Mouse (Mus musculus) telencephalon, adult 2 months (tissue): ENCODE data around the gene Scyl1.

Experiments used
- DNase-seq: peaks from one replicate; pipeline ENCODE4 v3.0.0-alpha.2; 2011; ENCODE audit warnings: low read depth, low spot score

The Scyl1 gene

DNA sequence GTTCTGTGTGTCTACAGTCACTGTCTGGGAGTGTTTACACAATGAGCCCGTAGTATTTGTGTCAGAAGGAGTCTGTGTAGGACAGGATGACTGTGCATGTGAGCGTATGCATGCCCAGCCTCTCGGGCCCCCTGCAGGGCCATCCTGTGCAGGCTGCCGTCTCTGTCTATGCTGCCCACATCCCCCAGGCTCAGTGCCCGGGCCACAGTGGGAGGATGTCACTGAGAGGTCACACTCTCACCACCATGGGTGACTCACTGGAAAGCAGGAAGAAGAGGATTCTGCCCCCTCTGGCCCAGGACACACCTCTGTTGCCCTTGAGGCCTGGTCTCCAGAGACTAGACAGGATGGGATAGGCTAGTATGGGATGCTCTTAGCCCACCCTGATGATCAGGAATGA is 27.6 kb downstream of the Scyl1 start:
- DNase-seq: no peak

DNA sequence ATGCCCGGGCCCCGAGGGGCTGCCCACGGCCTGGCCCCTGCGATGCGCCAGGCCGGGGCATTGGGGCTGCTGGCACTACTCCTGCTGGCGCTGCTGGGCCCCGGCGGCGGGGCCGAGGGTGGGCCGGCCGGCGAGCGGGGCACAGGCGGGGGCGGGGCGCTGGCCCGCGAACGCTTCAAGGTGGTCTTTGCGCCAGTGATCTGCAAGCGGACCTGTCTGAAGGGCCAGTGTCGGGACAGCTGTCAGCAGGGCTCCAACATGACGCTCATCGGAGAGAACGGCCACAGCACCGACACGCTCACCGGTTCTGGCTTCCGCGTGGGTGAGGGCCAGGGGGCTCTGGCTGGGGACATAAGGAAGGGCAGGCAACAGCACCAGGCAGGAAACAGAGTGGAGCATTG is 29.0 kb downstream of the Scyl1 start:
- no peak for DNase-seq

DNA sequence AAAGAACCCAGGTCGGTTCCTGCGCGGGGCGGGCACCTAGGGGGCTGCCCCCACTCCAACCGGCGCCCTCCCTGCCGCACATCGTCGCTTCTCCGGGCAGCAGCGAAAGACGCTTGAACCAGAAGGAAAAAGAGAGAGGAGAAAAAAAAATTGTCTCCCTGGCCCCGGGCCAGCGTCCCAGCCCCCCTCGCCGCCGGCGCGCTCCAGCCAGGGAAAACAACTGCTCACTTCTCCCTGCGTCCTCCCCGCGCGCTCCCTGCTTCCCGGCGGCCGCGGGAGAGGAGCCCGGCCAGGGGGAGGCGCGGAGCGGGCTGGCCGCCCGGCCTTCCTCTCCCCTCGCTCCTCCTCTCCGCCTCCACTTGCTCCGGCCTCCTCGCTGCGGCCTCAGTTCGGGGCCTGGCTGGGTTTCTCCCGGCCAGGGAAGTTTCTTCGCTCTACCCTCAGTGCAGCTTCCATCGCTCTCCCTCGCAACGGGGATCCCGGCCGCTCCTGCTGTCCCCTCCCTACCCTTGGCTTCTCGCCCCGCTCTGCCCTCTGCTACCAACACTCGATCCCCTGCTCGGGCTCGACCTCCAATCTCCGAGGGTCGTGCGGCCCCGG is 29.5 kb downstream of the Scyl1 start:
- DNase-seq: no peak

DNA sequence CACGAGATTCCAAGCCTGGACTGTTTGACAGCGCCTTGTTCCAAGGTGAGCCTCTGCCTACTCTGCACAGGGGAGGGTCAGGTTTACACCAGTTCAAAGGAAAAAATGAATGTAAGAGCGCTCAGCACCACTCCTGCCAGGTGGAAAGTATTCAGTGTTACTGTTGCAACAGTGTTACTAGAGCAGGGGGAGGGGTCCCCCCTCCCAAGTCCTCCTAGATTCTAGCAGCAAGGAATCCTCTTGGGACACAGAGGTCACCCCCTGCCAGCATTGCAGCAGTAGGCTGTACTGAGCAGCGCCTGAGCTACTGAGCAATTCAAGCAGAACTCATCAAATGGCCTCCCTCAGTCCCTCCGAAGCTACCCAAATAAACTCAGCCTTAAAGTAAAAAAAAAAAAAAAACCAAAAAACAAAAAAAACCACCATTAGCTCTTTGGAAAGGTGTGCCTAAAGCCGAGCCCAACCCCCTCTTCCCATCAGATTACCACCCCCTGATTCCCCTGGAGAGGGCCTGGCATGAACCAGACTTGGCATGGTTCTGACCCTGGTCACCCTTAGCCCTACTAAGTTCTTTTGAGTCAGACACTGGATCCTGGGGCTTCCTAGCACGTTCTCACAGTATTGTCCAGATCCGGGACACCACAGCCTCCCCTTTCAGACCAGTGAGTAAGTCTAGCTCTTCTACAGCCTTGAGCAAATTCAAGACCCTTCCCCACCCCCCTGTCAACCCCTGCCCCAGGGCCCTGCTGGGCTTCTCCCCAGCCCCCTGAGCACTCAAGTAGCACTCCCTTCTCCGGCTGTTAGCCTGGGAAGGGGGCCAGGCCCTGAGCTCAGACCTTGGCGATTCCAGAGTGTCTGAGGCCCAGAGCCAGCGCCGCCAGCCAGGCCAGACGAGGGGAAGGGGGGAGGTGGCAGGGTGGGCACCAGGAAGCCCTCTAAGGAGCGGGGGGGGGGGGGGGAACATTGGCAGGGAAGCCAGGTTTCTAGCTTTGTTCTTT is 30.6 kb downstream of the Scyl1 start, which contains the start of gene Ltbp3:
Gene Ltbp3, plus strand, starts transcription at position 585 of the 998 bp plus-strand sequence.
- DNase-seq: no peak

DNA sequence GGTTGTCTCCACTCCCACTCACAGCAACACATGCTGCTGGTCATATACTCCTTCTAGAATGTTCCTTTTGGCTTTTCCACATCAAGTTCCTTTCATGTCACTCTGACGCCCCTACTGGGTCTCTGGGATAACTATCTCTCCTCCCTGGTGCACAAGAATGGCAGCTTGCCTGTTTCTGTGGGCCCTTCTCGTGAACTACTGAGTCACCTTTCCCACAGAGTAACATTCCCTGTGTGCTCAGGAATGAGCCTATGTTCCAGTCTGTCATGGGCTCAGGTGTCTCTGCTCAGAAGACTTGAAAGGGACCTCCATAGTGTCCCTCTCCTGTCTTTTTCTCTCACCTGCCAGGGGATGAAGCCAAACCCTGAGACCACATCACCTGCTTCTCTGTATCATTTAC is 31.8 kb downstream of the Scyl1 start:
- no peak for DNase-seq

DNA sequence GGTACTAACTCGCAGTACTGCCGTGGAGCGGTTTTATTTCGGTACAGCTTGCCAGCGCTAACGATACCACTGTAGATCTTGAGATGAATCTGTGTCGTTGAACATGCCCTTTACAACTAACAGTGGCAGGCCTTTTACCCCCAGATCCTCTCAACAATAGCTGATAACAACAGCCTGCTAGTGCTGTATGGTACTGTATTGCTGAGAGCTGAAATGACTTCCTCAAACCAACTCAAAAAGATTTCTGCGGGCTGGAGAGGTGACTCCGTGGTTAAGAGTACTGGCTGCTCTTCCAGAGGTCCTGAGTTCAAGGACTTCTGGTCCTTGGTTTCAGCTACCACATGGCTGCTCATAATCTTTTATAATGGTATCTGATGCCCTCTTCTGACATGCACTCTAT is 36.9 kb downstream of the Scyl1 start:
- DNase-seq: no peak

DNA sequence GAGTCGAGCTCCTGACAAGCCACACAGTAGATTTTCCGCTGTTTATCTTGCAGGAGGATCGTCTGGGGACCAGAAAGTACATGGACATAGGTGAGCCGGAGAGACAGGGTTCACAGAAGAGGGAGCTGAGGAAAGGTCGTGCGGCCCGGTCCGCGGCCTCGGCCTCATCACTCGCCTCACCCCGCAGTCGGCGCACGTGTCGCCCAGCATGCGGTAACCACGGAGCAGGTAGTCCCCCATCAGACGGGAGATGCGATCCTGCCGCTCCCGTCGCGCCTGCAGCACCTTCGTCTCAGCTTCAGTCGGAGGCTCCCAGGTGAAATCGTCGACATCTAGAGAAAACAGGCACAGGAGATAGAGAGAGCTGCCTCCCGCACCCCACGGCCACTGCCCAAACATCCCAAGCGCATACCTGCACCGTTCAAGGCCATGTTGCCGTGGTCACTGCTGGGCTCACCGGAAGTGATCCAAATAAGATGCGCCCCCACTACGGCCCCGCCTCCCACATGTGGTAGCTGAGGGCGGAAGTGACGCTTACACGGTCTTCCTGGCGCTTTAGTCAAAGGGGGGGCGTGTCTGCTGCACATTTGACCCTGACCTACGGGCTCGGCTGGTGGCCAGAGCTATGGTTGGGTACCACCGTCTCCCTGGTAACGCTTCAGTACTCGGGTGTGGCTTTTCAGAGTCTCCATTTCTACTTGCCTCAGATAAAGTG is 39.8 kb downstream of the Scyl1 start:
- peak; percentile 92 for DNase-seq

DNA sequence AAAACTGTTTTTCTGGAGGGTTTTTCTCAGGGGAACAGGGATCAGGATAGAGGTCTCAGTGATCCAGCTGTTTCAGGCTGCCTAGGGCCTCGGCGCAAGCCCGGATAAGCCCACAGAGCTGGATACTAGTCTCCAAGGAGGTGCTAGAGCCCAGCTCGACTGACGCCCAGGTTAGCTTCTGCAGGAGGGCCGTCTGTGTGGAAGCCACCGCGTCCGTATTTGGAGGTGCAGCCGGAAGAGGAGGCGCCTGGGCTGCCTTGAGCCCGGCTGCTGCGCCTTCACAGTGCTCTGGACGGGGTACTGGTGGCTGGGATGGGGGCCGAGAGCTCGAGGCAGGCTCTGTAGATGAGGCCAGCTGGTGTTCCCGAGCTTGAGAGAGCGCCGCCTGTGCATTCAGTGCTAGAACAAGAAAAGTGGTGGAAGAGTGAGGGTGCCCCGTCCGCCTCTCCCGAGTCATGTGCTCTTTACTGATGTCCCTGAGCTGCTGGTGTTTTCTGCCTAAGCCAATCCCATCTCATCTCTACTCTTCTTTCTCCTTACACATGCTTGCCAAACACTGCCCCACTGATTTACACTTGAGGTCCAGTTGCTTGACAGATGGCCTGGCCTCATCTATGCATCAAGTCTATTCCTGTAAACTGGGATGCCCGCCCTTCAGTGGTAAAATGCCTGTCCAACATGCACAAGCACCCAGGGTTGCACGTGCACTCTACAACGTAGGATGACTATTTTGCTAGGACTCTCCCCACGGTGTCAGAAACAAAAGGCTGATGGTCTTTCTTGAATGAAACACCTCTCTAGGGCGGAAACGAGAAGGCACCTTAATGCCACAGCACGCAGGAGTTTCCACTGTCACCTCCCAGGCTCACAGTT is 40.7 kb downstream of the Scyl1 start:
- DNase-seq: no peak

DNA sequence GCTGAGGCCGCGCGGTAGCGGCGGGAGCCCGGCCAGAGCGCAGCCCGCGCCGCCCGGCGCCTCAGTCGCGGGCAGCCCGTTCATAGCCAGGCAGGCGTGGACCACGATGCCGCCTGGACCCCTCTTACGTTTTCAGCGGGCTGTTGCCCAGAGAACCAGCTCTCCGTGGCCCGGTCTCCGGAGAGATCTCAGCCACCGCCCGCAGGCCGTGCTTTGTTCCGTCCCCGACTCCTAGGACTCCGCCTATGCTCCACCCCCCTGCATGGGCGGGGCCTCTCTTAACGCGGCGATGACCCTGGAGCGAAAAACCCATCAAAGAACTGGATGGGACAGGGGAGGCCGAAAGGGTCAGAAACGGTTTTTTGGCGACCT is 41.8 kb downstream of the Scyl1 start, which contains the start of gene Fam89b:
Gene Fam89b, minus strand, starts transcription at position 210 of the 372 bp plus-strand sequence.
- peak; percentile 62 for DNase-seq

DNA sequence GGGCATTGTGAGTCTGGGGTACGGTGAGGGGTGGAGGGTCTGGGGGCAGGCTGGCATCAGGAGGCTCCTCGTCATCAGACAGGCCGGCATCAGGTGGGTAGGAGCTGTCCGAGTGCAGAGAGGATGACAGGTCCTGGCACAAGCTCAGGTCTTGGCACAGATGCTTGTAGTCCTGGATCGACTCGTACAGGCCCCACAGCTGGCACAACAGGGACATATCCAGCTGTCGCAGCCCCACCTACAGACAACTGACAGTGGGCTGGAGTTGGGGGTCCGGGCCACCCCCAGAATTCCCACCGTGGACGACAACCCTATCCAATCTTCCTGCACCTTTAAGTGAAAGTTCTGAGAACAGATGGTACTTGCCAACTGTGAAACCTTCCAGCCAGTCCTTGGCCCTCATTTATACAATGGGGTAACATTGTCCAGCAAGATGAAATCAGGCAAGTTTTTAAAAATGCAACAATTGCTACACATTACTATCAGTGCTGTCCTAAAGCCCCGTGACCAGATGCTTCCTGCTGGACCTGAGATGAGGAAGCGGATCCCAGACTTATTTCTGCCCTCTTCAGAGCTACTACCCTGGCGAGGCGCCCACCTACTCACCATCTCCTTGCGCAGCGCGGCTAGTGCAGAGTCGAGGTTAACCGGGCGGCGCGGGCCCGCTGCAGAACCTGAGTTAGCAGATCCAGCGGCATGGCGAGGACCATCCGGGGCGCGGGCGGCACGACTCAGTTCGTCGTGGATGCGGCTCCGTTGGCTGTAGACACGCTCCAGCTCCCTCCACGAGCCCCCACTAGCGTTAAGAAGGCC is 42.4 kb downstream of the Scyl1 start:
- DNase-seq: no peak

DNA sequence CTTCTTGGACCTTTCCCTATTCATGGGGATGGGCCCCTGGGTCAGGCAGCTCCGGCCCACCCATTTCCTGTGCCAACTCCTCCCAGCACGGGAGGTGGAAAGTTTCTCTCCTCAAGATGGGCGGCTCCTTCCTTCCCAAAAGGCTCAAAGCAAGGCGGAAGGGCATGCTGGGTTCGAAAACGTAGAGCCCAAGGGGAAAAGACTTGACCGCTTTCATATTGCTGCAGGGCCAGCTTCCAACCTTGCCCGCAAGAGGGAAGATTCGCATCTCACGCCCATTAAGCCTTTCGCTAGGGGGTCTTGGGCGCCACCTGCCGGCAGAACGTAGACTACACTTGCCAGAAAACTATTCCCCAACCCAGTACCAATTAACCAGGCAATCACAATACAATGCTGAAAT is 43.5 kb downstream of the Scyl1 start:
- DNase-seq: peak; percentile 48

DNA sequence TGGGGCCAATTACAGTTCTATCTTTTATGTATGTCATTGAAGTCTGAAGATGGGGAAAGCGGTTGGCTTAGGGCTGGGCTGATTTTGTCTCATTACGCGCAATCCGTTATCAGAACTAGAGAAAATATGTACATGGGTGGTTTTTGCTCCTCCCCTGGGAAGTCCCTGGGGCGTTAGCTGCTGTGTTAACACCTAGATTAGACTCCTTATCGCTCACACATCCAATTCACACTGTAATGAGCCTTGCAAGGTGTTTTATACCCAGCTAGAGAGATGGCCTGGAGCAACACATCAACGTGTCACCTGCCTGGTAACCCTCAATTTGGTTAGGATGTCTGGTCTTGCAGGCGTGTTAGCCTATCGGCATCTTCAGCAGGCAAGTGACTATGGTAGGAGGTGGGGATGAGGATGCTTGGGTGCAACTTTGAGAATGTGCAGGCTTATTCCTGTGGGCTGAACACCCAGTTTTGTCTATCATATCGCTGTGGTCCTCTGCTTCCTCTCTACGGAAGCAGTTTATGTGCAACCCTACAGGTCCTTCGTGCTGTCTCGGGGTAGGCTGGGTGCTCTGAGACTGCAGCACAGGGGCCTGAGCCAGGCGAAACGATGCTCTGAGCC is 44.1 kb downstream of the Scyl1 start:
- DNase-seq: no peak

DNA sequence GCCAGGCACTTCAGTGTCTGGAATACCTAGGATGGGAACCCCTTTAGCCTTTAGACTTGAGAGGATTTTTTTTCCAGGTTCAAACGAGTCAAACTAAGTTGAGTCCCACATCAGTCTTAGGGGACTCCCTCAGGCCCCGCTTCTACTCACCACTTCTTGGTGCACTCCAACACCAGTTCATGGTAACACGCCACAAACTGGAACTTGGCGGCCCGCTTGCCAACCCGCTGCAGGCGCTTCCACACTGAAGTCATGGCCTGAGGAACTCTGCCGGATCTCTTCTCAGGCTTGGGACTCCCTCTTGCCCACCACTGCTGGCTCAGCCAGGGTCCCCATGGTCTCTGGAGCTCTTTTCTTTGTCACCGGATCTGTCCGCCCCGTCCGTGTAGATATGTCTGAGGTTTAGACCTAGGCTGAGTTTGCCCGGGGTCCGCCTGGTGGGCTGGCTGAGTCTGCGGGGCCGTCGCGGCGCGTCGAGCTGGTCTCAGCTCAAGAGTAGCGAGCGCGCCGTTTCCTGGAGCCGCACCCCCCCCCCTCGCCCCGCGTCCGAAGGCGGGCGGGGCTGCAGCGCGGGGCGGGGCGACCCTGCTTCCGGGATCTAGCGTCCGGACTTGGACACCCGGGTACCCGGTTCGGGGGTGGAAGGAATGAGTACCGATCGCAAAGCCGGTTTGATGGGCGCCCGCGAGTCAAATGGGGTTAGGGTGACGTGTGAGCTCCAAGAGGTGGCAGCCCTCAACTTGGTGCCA is 45.3 kb downstream of the Scyl1 start, which contains the start of gene Ehbp1l1:
Gene Ehbp1l1, minus strand, starts transcription at position 551 of the 749 bp plus-strand sequence.
- no peak for DNase-seq

DNA sequence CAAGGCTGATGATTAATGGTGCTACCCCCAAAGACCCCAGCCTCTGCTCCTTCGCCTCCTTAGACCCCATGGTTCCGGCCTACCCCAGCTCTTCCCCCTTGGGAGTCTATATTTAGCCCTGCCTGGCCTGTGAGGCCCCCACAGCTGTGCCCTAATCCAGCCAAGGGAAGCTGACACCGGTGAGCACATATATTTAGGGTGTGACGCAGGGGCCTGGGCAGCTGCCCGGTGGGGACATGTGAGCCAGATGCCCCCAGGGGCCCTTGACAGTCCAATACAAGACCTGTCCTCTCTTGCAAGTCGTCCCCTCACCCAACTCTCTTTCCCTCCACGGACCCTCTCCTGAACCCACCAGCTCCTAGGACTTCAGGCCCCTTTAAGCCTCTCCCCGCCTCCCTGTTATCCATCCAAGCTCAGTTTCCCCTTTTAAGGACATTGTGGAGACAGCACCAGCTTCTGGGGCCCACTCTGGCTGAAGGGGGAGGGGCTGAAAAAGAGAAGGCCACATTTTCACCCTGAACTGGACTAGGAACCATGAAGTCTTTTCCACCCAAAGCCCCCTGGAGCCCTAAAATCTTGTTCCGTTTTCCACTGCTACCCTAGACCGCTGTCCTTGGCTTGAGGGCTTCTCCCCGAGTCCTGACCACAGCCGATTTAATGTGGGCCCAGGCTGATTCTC is 46.1 kb downstream of the Scyl1 start:
- DNase-seq: no peak

DNA sequence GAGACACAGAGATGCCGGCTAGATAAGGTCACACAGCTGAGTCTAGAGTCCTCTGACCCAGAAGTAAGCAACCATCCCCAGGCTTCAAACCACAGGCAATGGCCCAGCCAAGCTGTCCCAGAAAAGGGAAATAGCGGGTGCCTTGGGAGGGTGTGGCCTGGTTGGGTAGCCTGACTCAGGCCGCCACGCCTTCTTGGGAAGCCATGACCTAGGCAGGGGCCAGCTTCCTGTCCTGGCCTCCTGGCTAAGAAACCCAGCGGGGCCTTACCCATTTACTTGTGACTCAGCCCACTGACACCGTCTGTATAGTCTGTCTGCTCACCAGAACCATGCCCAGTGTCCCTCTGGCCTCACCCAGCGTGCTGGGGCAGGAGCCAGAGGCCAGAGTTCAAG is 46.7 kb downstream of the Scyl1 start:
- no peak for DNase-seq

DNA sequence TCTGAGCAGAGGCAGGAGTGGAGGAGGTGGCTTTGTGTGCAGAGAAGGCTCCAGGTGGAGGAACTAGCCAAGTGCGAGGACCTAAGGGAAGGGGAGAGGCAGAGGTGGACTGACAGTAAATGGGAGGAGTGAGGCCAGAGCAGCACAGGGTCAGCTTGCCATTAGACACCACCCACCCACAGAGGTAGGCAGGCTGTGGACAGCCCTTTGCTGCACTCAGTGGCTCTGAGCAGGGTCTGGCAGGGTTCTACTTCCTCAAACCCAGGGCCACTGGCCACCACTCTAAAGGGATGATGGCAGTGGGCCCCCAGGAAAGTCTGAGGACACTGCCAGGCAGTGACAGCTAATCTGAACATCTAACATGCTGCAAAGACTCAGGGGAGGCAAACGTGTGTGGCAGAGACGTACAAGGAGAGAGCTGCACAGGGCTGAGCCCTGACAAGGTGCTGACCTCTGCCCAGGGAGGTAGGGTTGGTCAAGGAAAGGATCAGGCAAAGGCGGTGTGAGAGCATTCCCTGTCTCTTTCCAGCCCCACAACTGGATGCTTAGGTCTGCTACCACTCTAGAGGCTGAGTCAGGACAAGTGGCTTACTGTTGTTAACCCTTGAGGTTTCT is 47.2 kb downstream of the Scyl1 start:
- no peak for DNase-seq

DNA sequence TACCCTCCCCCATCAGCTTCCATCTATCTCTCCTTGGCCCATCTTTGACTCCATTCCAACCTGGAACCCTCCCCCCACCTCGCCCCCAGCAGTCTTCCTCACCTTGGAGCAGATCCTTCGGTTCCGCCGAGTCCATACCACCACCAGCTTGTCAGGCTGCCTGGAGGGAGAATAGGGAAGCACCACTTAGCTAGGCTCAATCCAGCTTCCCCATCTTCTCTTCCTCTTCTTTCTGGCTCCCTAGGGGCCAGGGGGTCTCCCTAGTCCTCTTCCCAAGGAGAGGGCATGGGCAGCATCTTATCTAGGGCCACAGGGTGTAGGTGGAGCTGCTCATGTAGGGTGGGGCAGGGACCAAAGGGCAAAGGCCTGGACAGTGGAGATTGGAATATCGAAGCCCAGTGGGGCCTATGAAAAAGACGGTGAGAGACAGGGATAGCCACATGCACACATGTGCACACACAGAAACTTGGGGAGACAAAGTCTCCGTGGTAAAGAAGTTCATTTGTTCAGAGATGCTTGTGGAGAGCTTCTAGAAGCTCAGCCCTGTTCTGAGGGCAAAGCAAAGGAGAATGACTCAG is 48.3 kb downstream of the Scyl1 start:
- DNase-seq: no peak

DNA sequence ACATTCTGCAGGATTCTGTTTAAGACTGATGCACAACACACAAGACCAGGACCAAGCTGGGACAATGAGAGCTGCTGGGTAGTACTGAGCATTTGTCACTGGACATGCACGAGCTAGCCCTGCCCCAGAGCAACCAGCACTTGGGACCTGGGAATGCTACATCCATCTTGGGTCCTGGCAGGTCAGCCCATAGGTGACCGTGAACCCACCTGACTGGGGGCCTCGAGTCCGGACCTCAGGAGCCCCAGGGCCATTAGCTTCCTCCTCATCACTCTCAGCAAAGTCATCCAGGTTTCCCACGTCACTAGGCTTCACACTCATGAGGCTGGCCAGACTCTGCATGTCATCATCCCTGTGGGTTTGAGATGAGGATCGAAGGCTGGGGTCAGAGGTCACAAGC is 50.0 kb downstream of the Scyl1 start:
- no peak for DNase-seq
